Mouse (Mus musculus): ENCODE measurements at regions not wholly inside any gene's neighbourhood (a gene's known extent, or its start where the extent isn't known, plus 50 kb on each side); places are given as distances from the start of the nearest gene placed in this dataset.

DNA sequence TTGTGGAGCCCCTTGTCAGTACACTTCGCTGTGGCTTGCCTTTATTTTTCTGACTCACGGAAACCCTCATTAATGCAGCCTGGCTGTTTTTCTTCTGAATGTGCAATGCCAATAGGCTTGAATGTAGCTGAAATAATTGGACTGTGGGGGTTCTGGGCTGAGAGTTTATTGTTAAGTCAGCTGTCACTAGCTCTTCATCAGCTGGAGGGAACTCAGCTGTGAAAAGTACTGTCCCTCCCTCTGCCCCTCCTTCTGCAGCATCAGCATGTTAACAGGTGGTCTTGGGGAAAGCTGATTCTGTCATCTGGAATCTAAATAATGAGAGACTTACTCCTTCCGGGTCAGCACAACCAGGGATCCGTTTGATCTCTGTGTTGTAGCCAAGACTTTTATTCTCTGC, 437.6 kb downstream of the Nbas start:
- TF ChIP-seq CTCF (IDR thresholded peaks at IDR 0.05; ENCODE audit: borderline replicate concordance, insufficient read depth, low read length) (no peak), POLR2A (IDR thresholded peaks at IDR 0.05; ENCODE audit: low read depth, low read length) (no peak)

Measured in embryonic fibroblast, embryonic 13.5 days (primary cell).